Mouse (Mus musculus) gastrocnemius, adult 2 months (tissue): ENCODE results near the gene Cfap97. TPM values are rescaled to one million over a fixed set of nuclear protein-coding genes. Genes with fewer than 3 reads are reported as not detected.
"Not testable (repeated sequence)": the region's sequence is repeated elsewhere in the genome, so short reads cannot be mapped to it uniquely, and the experiment has no call there.

ENCODE experiments used
- DNase-seq: peaks from one replicate; pipeline ENCODE4 v3.0.0; 2022
- H3K27ac ChIP-seq: fragments of 200-600 bp; 2 replicates; pipeline ENCODE4 v1.8.1; 2022; ENCODE audit warnings: mild to moderate bottlenecking
- H3K4me3 ChIP-seq: fragments of 200-600 bp; 2 replicates; pipeline ENCODE4 v1.8.1; 2022; ENCODE audit warnings: mild to moderate bottlenecking, moderate library complexity
- CTCF ChIP-seq: fragments of 200-600 bp; IDR thresholded peaks from 2 replicates; pipeline ENCODE4 v1.8.1; 2022; ENCODE audit warnings: antibody characterized with exemption, mild to moderate bottlenecking, moderate library complexity
- intact Hi-C: fragments of 180-260 bp; cut with DNase I; formaldehyde crosslinking; loops from one replicate; pipeline ENCODE4 v1.15.1; 2025
- total RNA-seq, 2 experiments: library from RNA; stranded (reverse); gene quantifications; 2 replicates each; pipeline ENCODE4 v1.2.3; 2021

Gene Cfap97
- total RNA-seq, 2 experiments from 2014 or later, result 12.4 to 13.0 TPM

GRCm38 (mm10) chr8:46211611-46212071 is 60.1 kb downstream of the Cfap97 start:
- TF ChIP-seq CTCF, result no peak
- peak; percentile 57 for DNase-seq
- H3K4me3 ChIP-seq, result peak overlapping the region; percentile 75
- peak overlapping the region; percentile 96 for H3K27ac ChIP-seq
- intact Hi-C loops, result no loop called here

GRCm38 (mm10) chr8:46212194-46212593 is 60.6 kb downstream of the Cfap97 start:
- intact Hi-C loops, result no loop called here
- no peak for TF ChIP-seq CTCF
- peak overlapping the region; percentile 96 for H3K27ac ChIP-seq
- H3K4me3 ChIP-seq, result peak overlapping the region; percentile 75
- peak; percentile 62 for DNase-seq

- TF ChIP-seq CTCF, result no peak
- no peak for DNase-seq
- intact Hi-C loops, result no loop called here
- Histone ChIP-seq H3K27ac (no peak overlapping the region), H3K4me3 (no peak overlapping the region)
Observed at GRCm38 (mm10) chr8:46213971-46214480, 62.5 kb downstream of the Cfap97 start.

DNA sequence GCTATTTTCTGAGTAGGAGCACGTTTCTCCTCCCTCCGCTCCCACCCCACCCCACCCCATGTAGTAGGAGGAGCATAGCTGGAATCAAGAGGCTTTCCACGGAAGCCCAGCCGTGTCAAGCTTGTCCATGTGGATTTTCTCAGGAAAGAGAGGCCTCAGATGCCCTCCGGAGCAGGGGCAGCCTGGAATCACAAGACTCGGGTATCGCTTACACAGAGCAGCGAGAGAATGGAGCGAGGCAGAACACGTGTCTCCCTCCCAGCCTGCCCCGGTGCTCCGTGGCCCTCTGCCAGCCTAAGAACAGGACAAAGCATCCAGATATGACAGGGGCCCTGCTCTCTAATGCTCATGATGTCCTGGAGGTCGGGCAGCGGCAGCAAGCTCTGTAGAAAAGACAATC is 65.3 kb downstream of the Cfap97 start:
- Histone ChIP-seq H3K4me3 (peak overlapping the region; percentile 65), H3K27ac (peak overlapping the region; percentile 83)
- intact Hi-C loops, result no loop called here
- peak; percentile 86 for DNase-seq
- no peak for TF ChIP-seq CTCF

- H3K27ac ChIP-seq, result peak overlapping the region; percentile 89
- DNase-seq, result peak; percentile 74
- H3K4me3 ChIP-seq, result no peak overlapping the region
- intact Hi-C loops, result no loop called here
- TF ChIP-seq CTCF, result no peak
Observed at GRCm38 (mm10) chr8:46220566-46220965, 69.0 kb downstream of the Cfap97 start.

DNA sequence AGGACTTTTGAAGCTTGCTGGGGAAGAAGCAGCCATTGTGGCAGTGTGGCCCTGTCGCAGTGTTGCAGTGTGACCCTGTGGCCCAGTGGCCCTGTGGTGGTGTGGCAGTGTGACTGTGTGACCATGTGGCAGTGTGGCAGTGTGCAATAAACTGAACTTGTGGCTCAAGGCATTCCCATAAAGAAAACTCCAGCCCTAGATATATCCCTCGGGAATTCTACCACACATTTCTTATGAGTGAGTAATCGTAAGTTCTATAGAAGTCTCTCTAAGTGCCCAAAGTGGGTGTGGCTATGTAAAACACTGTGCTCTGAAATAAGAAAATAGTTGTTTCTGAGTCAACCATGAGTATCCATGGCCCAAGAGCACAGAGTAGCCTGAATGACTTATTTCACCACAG is 73.9 kb downstream of the Cfap97 start:
- Histone ChIP-seq H3K4me3 (no peak overlapping the region), H3K27ac (no peak overlapping the region)
- intact Hi-C loops, result no loop called here
- DNase-seq, result no peak
- TF ChIP-seq CTCF, result no peak

GRCm38 (mm10) chr8:46226622-46227021 is 75.1 kb downstream of the Cfap97 start:
- DNase-seq, result no peak
- Histone ChIP-seq H3K27ac (peak overlapping the region; percentile 28; the same call in 1 of the 2 replicates), H3K4me3 (no peak overlapping the region)
- TF ChIP-seq CTCF, result no peak
- intact Hi-C loops, result no loop called here

- H3K4me3 ChIP-seq, DNase-seq, intact Hi-C loops: not testable (repeated sequence)
- H3K27ac ChIP-seq, result peak overlapping the region; percentile 43; the same call in 1 of the 2 replicates
Observed at GRCm38 (mm10) chr8:46231968-46232367, 80.4 kb downstream of the Cfap97 start.

GRCm38 (mm10) chr8:46232798-46233197 is 81.2 kb downstream of the Cfap97 start:
- H3K4me3 ChIP-seq, result no peak overlapping the region
- intact Hi-C loops, result no loop called here
- TF ChIP-seq CTCF, result no peak
- DNase-seq, result peak; percentile 42
- peak overlapping the region; percentile 43; the same call in 1 of the 2 replicates for H3K27ac ChIP-seq

DNA sequence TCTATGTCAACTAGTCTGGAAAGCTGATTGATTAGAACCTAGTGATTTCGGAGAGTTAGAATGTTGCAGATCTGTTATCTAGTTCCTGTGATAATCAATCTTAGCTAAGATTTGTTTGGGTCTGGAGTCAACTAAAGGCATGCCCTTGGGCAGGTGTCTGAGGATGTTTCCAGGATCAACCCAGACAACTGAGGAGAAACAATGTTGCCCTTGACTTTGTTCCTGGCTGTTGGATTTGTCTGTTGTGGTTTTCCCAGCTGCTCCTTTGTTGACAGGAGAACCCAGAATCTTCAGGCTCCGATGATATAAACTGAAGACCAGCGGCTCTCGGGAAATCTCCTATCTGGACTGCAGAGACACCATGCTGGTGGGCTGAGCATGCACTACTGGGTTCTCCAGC is 83.2 kb downstream of the Cfap97 start:
- intact Hi-C loops, result no loop called here
- TF ChIP-seq CTCF, result no peak
- 0 out of 2 replicates have a peak overlapping the region, but pooled peaks have one; percentile 6 for H3K27ac ChIP-seq
- no peak for DNase-seq
- no peak overlapping the region for H3K4me3 ChIP-seq

GRCm38 (mm10) chr8:46236441-46237223 is 85.1 kb downstream of the Cfap97 start:
- peak; percentile 69 for DNase-seq
- intact Hi-C loops, result loop anchor here (1.0 kb wide), 1 partner anchor 51 kb away; no protein-coding TSS in a partner anchor
- H3K27ac ChIP-seq, result peak overlapping the region; percentile 89
- TF ChIP-seq CTCF, result peak; percentile 64
- peak overlapping the region; percentile 41 for H3K4me3 ChIP-seq

DNA sequence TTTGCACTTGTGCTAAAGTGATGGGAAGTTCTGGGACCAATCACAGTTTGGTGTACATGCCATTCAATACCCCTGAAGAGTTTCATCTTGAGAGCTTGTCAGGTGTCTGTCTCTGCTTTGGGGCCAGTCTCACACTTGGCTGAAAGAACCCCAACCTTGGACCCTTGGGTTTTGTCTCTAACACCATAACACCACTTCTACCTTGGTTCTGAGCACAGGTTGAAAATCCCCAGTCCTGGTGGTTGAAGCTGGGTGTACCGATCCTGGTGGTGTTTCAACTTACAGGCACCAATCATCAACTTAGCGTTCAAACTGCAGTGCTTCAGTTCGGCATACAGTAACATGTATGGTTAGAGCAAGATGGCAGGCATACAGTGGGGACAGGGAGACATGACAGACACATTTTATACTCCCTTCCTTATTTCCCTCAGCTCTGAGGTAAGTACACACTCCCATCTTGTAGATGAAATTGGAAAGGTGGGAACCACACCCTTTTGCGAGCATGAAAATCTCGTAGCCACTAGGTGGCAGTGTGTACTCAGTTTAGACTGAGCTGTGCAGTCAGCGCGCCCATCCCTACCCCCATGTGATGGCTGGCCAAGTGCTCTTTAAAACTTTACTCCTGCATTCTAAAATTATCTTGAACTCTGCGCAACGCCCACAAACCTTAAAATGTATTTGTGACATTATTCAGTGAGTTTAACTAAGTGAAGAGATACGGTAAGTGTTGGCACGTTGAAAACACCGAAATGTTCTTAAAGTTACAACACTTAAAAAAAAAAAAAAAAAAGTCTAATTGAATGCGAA is 90.2 kb downstream of the Cfap97 start:
- peak; percentile 81 for TF ChIP-seq CTCF
- DNase-seq, result peak; percentile 84
- Histone ChIP-seq H3K4me3 (peak overlapping the region; percentile 42), H3K27ac (no peak overlapping the region)
- intact Hi-C loops, result loop anchor here (1.0 to 10.0 kb wide), 4 partner anchors 39 to 307 kb away; partner anchors contain the start of gene Acsl1
